Mouse (Mus musculus) intestine, embryonic 14.5 days (tissue): ENCODE results near the gene Rpap1. TPM values are rescaled to one million over a fixed set of nuclear protein-coding genes. Genes with fewer than 3 reads are reported as not detected.

Source experiments
- ATAC-seq: fragments of 200-750 bp; cut with Nextera tagmentation; replicated peaks from 2 replicates; pipeline ENCODE4 v1.8.0; 2017; ENCODE audit warnings: low read depth, moderate number of reproducible peaks, moderate TSS enrichment, moderate library complexity; ENCODE audit not compliant: low FRiP score, low TSS enrichment
- DNase-seq: peaks from one replicate; pipeline ENCODE4 v3.0.0-alpha.2; 2018; ENCODE audit warnings: low spot score
- H3K27ac ChIP-seq: fragments of 300-500 bp; sonication (generic); 2 replicates; pipeline ENCODE4 v1.5.1; 2014; ENCODE audit warnings: low read depth, mild to moderate bottlenecking, control low read depth
- H3K27me3 ChIP-seq: fragments of 300-500 bp; sonication (generic); replicated peaks from 2 replicates; pipeline ENCODE4 v1.6.1; 2014; ENCODE audit warnings: low read length, control low read depth; ENCODE audit not compliant: control insufficient read depth, insufficient read depth
- H3K36me3 ChIP-seq: fragments of 300-500 bp; sonication (generic); 2 replicates; pipeline ENCODE4 v1.6.1; 2014; ENCODE audit warnings: low read length, control low read depth; ENCODE audit not compliant: control insufficient read depth, insufficient read depth
- H3K4me1 ChIP-seq: fragments of 300-500 bp; sonication (generic); replicated peaks from 2 replicates; pipeline ENCODE4 v1.6.1; 2014; ENCODE audit warnings: low read length, control low read depth, mixed read lengths; ENCODE audit not compliant: control insufficient read depth, insufficient read depth
- H3K4me2 ChIP-seq: fragments of 300-500 bp; sonication (generic); 2 replicates; pipeline ENCODE4 v1.6.1; 2014; ENCODE audit warnings: low read length
- H3K4me3 ChIP-seq: fragments of 300-500 bp; sonication (generic); 2 replicates; pipeline ENCODE4 v1.5.1; 2014; ENCODE audit warnings: low read depth, low read length, control low read depth, mixed read lengths
- H3K9ac ChIP-seq: fragments of 300-500 bp; sonication (generic); 2 replicates; pipeline ENCODE4 v1.6.1; 2014; ENCODE audit warnings: mild to moderate bottlenecking, low read length
- H3K9me3 ChIP-seq: fragments of 300-500 bp; sonication (generic); 2 replicates; pipeline ENCODE4 v1.6.1; 2016; ENCODE audit warnings: low read length, control low read depth; ENCODE audit not compliant: control insufficient read depth
- WGBS: fragments of 180-500 bp; shearing (Covaris S2); extraction: QIAGEN DNeasy Blood & Tissue Kit; methylation state at CpG from one replicate; pipeline ENCODE4 v1.1.7; 2014; 5-methylcytosine and 5-hydroxymethylcytosine counted together
- polyA plus RNA-seq: library from polyadenylated mRNA; unstranded; fragments of >200 nt; fragmentation: Nextera tagmentation; extraction: Ambion mirVana; gene quantifications from 2 replicates; pipeline ENCODE4 v1.2.1, GENCODE M21; 2014

The Rpap1 gene
- 27.0 and 28.1 TPM in 2 replicates for polyA plus RNA-seq

DNA sequence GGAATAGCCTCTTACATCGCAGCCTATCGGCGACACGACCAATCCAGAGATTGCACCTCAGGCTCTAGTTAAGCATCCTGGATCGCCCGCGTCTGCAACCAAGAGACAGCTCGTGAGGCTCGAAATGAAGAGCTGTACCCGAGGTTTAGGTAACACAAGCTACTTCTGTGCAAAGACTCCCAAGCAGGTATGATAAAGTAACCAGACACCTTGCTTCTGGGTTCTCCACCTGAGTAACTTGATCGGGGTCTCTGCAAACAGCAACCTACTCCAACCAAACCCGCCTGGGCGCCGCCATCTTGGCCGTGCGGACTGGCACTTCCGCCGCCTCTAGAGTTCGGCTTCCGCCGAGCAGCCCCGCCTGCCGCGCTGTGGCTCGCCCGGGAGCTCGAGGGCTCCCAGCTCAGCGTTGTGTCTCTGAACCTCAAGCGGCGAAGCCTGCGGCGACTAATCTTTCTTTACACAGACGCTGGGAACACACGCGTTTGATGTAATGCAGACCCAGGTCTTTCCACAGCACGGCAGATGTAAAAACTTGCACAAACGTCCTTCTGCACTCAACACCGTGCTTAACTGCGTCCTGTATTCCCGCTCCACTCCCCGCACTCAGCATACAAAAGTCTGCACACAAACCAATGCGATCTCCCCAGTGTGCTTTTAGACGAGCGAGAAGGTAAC lies at the start of gene Rpap1:
Rpap1 (minus strand) TSS at position 332 of the 678 bp plus-strand sequence.
- under 1% methylated on average over 44 of the region's 44 CpGs for WGBS
- H3K27ac ChIP-seq, result peak within 1 kb of the TSS; percentile 84
- peak within 1 kb of the TSS; percentile 79 for H3K4me3 ChIP-seq
- peaks cover 10% of the 10 kb centered on the region for H3K36me3 ChIP-seq
- H3K9ac ChIP-seq, result peak within 1 kb of the TSS; percentile 64
- no peaks in the 10 kb centered on the region for H3K9me3 ChIP-seq
- peaks cover 10% of the 10 kb centered on the region for H3K4me1 ChIP-seq
- ATAC-seq, result peak; percentile 87
- DNase-seq, result peak; percentile 93
- H3K4me2 ChIP-seq, result peak within 1 kb of the TSS; percentile 74
- no peaks in the 10 kb centered on the region for H3K27me3 ChIP-seq

- no peak for ATAC-seq
Observed at GRCm38 (mm10) chr2:119834231-119834630, 46.9 kb upstream of the Rpap1 start.

DNA sequence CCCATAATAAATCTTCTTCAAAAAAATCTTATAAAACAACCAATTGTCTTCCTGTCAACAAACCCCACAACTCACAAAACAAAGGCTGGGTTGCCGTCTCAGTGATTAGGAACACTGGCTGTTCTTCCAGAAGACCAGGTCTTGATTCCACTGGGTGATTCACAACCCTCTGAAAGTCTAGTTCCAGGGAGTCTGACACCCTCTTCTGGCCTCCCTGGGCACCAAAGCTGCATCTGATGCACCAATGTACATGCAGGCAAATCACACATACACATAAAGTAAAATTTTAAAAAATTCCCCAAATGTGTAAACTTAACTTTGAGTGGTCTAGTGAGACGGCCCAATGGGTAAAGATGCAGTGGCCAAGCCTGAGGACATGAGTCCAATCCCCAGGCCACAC lies 43.2 kb upstream of the Rpap1 start:
- Histone ChIP-seq H3K27ac (no peak overlapping the region), H3K9me3 (no peaks in the 10 kb centered on the region), H3K36me3 (no peaks in the 10 kb centered on the region), H3K4me2 (no peak overlapping the region), H3K9ac (no peak overlapping the region), H3K4me3 (no peak overlapping the region), H3K4me1 (no peaks in the 10 kb centered on the region), H3K27me3 (no peaks in the 10 kb centered on the region)
- ATAC-seq (no peak), DNase-seq (no peak)
- 66% methylated on average over 2 of the region's 2 CpGs for WGBS

More at GRCm38 (mm10) chr2:119834231-119834630, 46.9 kb upstream of the Rpap1 start:
- Histone ChIP-seq H3K27me3 (no peaks in the 10 kb centered on the region), H3K9ac (no peak overlapping the region), H3K4me3 (no peak overlapping the region), H3K36me3 (no peaks in the 10 kb centered on the region), H3K4me2 (no peak overlapping the region), H3K4me1 (no peaks in the 10 kb centered on the region), H3K27ac (no peak overlapping the region), H3K9me3 (no peaks in the 10 kb centered on the region)
- WGBS, result 84% methylated on average over 4 of the region's 4 CpGs
- DNase-seq, result no peak

DNA sequence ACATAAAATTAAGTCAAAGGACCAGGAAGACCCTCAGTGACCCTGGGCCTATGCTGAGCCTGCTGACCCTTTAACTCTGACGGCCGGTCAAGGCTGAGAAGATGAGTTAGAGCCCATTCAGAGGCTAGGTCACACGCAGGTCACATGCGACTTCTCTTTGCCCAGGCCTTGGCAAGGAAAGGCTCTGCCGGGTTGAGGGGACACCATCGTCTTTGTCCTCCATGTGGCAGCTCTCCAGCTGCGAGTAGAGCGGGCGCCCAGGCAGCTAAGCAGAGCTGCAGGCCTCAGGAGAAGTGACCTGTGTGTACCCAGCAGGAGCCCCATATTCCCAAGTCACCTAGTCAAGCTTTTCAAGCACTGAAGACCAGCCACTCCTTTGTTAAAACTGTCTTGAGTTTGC lies 33.8 kb upstream of the Rpap1 start:
- ATAC-seq (no peak), DNase-seq (no peak)
- WGBS, result 85% methylated on average over 9 of the region's 9 CpGs
- Histone ChIP-seq H3K4me1 (no peaks in the 10 kb centered on the region), H3K27ac (no peak overlapping the region), H3K36me3 (peaks cover 8% of the 10 kb centered on the region; the same call in 1 of the 2 replicates), H3K4me3 (no peak overlapping the region), H3K9ac (no peak overlapping the region), H3K27me3 (no peaks in the 10 kb centered on the region), H3K9me3 (no peaks in the 10 kb centered on the region), H3K4me2 (no peak overlapping the region)

GRCm38 (mm10) chr2:119818668-119819272 lies 31.4 kb upstream of the Rpap1 start:
- Histone ChIP-seq H3K36me3 (peaks cover 14% of the 10 kb centered on the region), H3K9ac (no peak overlapping the region), H3K4me1 (no peaks in the 10 kb centered on the region), H3K9me3 (no peaks in the 10 kb centered on the region), H3K27ac (no peak overlapping the region), H3K4me3 (no peak overlapping the region), H3K27me3 (no peaks in the 10 kb centered on the region), H3K4me2 (no peak overlapping the region)
- DNase-seq, result no peak
- no peak for ATAC-seq
- WGBS, result 43% methylated on average over 9 of the region's 9 CpGs

DNA sequence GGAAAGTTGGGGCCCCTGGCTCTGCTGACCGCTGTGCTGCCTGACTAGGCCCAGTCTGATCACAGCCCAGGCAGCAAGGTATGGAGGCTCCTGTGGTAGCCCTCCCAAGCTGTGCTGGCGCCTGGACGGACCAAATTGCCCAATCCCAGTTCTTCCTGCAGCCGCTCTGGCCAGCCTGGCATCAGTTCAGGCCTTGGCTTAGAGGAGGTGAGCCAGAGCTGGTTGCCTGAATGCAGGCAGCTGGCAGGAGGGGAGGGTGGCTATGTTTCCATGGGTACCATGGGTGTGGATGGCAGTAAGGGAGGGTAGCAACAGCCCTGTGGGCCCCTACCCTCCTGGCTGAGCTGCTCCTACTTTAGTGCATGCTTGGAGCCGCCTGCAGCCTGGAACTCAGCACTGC lies 29.7 kb upstream of the Rpap1 start:
- H3K9ac ChIP-seq, result no peak overlapping the region
- peaks cover 26% of the 10 kb centered on the region for H3K36me3 ChIP-seq
- no peak overlapping the region for H3K27ac ChIP-seq
- H3K9me3 ChIP-seq, result no peaks in the 10 kb centered on the region
- no peaks in the 10 kb centered on the region for H3K4me1 ChIP-seq
- H3K4me2 ChIP-seq, result no peak overlapping the region
- H3K27me3 ChIP-seq, result no peaks in the 10 kb centered on the region
- 90% methylated on average over 5 of the region's 5 CpGs for WGBS
- H3K4me3 ChIP-seq, result no peak overlapping the region
- no peak for ATAC-seq
- no peak for DNase-seq

DNA sequence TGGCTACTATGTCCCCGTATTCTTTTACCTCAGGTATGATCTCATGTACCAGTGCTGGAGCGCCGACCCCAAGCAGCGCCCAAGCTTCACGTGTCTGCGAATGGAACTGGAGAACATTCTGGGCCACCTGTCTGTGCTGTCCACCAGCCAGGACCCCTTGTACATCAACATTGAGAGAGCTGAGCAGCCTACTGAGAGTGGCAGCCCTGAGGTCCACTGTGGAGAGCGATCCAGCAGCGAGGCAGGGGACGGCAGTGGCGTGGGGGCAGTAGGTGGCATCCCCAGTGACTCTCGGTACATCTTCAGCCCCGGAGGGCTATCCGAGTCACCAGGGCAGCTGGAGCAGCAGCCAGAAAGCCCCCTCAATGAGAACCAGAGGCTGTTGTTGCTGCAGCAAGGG lies 29.3 kb upstream of the Rpap1 start:
- H3K9me3 ChIP-seq, result no peaks in the 10 kb centered on the region
- H3K36me3 ChIP-seq, result peaks cover 30% of the 10 kb centered on the region
- ATAC-seq (no peak), DNase-seq (no peak)
- no peaks in the 10 kb centered on the region for H3K4me1 ChIP-seq
- H3K4me2 ChIP-seq, result no peak overlapping the region
- H3K27me3 ChIP-seq, result no peaks in the 10 kb centered on the region
- no peak overlapping the region for H3K9ac ChIP-seq
- H3K4me3 ChIP-seq, result no peak overlapping the region
- 95% methylated on average over 13 of the region's 13 CpGs for WGBS
- H3K27ac ChIP-seq, result no peak overlapping the region

DNA sequence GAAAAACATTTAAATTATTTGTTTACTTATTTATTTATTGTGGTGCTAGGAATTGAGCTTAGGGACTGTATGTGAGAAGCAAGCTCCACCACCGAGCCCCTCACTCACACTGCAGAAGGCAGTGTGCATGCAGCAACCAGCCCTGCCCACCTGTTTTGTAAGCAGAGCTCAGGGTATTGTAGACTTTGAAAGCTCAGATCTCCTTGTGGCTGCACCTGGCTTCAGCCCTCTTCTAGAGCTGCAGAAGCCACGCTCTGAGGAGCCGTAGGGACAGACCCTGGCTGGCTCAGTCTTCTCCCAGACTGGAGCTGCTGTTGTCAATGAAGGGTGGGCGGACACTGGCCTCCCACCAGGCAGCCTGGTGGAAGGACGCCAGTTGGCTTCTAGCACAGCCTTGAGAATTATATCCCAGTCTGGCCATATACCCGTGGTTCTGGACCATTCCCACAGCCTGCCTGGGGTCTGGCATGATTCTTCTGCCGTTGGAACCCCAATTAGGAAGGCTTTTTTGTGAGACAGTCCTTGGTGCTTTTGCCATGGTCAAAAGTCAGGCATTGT lies 27.1 kb upstream of the Rpap1 start:
- Histone ChIP-seq H3K4me1 (no peaks in the 10 kb centered on the region), H3K4me3 (no peak overlapping the region), H3K27ac (no peak overlapping the region), H3K9ac (no peak overlapping the region), H3K4me2 (no peak overlapping the region), H3K36me3 (peaks cover 49% of the 10 kb centered on the region), H3K9me3 (no peaks in the 10 kb centered on the region), H3K27me3 (no peaks in the 10 kb centered on the region)
- DNase-seq (no peak), ATAC-seq (no peak)
- WGBS, result 60% methylated on average over 7 of the region's 7 CpGs
